In the genomic region with DNA sequence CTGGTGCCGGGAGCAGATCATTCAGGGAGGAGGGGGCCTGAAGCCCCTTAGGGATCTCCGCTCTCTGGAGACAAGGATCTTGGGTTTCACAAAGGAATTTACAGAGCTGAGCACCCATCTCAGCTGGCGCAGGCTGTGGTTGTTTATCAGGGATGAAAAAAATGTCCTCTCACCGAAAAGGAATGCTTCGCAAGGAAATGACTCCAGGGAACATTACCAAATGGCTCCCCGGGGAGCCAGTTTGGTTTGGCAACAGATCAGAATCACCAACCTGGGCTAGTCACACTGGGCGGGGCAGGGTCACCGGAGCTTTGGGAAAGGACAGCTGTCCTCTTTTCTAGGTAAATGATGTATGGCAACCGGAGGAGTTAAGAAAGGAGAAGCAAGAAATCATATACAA, we compare ENCODE assay signal across 9 mouse cellular contexts. TPM values are rescaled to one million over a fixed set of nuclear protein-coding genes. Genes with fewer than 3 reads are reported as not detected.
DNase-seq lines count a peak whose midpoint lies in the region; ATAC-seq and TF ChIP-seq lines count a peak whose summit lies in the region.
"Had no signal": no experiment of that assay in that cellular context is flagged by ENCODE, and none has a peak within 500 bp of the region (broad histone marks: within the 10 kb centered on the region; RNA-seq: fewer than 3 reads in every experiment).

No protein-coding gene starts in this region.

- intact Hi-C loops in gastrocnemius, adult 2 months (cut with DNase I), result no loop called here

- peak overlapping the region; percentile 69 for H3K27ac ChIP-seq in gastrocnemius, adult 2 months
- no peak overlapping the region for H3K27ac ChIP-seq in kidney, embryonic 15.5 days
- H3K27ac ChIP-seq in midbrain, embryonic 15.5 days, result no peak overlapping the region
- H3K27ac ChIP-seq: macrophage had no signal

- peak; percentile 52 for DNase-seq in gastrocnemius, adult 2 months
- DNase-seq in gastrocnemius, postnatal 10 days, result no peak
- peak; percentile 12 for DNase-seq in adrenal gland, postnatal 25 days
- peak; percentile 22 for DNase-seq in lung, postnatal 25 days (ENCODE audit: low spot score)
- no peak for DNase-seq in cerebellum, postnatal 36 days

- H3K4me1 ChIP-seq in kidney, embryonic 15.5 days, result peaks cover 10% of the 10 kb centered on the region
- H3K4me1 ChIP-seq in midbrain, embryonic 15.5 days, result no peaks in the 10 kb centered on the region

- H3K4me2 ChIP-seq in kidney, embryonic 15.5 days, result peak overlapping the region; percentile 49
- H3K4me2 ChIP-seq in midbrain, embryonic 15.5 days, result no peak overlapping the region

- no peaks in the 10 kb centered on the region for H3K27me3 ChIP-seq in kidney, embryonic 15.5 days
- H3K27me3 ChIP-seq in midbrain, embryonic 15.5 days (replicated peaks), result no peaks in the 10 kb centered on the region

- no peak overlapping the region for H3K9ac ChIP-seq in kidney, embryonic 15.5 days
- H3K9ac ChIP-seq in midbrain, embryonic 15.5 days, result no peak overlapping the region

- H3K36me3 ChIP-seq in kidney, embryonic 15.5 days, result no peaks in the 10 kb centered on the region
- H3K36me3 ChIP-seq in midbrain, embryonic 15.5 days (replicated peaks), result no peaks in the 10 kb centered on the region

- H3K9me3 ChIP-seq in kidney, embryonic 15.5 days (replicated peaks), result no peaks in the 10 kb centered on the region
- no peaks in the 10 kb centered on the region for H3K9me3 ChIP-seq in midbrain, embryonic 15.5 days

- ATAC-seq in kidney, embryonic 15.5 days (replicated peaks; ENCODE audit: low FRiP score), result 0 out of 2 replicates have a peak, but pooled peaks have one; percentile 18
- ATAC-seq in erythroblast, adult 5-6 weeks (replicated peaks; ENCODE audit: low FRiP score, poor library complexity, severe bottlenecking), result no peak
- no peak for ATAC-seq in midbrain, embryonic 15.5 days (replicated peaks)

- WGBS in kidney, embryonic 15.5 days, result 26% methylated on average over 9 of the region's 9 CpGs
- WGBS in midbrain, embryonic 15.5 days, result 76% methylated on average over 9 of the region's 9 CpGs

- H3K4me3 ChIP-seq in gastrocnemius, adult 2 months, result peak overlapping the region; percentile 55
- peak overlapping the region; percentile 2; the same call in 1 of the 2 replicates for H3K4me3 ChIP-seq in kidney, embryonic 15.5 days (replicated peaks)
- no peak overlapping the region for H3K4me3 ChIP-seq in midbrain, embryonic 15.5 days

- TF ChIP-seq CTCF in gastrocnemius, adult 2 months (IDR thresholded peaks at IDR 0.05), result no peak

RNA-seq across cellular contexts. Expression of gene Ankrd1, which starts 9.3 kb away (rescaled TPM):
- 10 to 100 TPM in 1 of 2 experiments, 1 to 10 TPM in 1; 4.2 to 10.1 TPM for total RNA-seq in gastrocnemius, adult 2 months (2021)
- total RNA-seq in gastrocnemius, postnatal 10 days (2021), result 1 to 10 TPM; 5.1 to 7.6 TPM
- not detected in 2 replicates for total RNA-seq in adrenal gland, postnatal 25 days (2021)
- polyA plus RNA-seq in kidney, embryonic 15.5 days (2015; fragmentation: Nextera tagmentation; extraction: Ambion mirVana), result 0.51 and 0.71 TPM in 2 replicates
- total RNA-seq in erythroblast, adult 5-6 weeks (2015; ENCODE audit: low replicate concordance), result not detected in 2 replicates
- not detected in 2 replicates for total RNA-seq in erythroblast, adult 5-6 weeks (2017; ENCODE audit: low replicate concordance)
- 0.18 TPM in 1 of 2 replicates, not detected in the other for polyA plus RNA-seq in midbrain, embryonic 15.5 days (2015; fragmentation: Nextera tagmentation; extraction: Ambion mirVana)
- polyA plus RNA-seq: macrophage had no signal

RNA-seq across cellular contexts. Expression of gene Rpp30, which starts 45.7 kb away (rescaled TPM):
- total RNA-seq in gastrocnemius, adult 2 months (2021), result 10 to 100 TPM; 17.4 to 17.8 TPM
- total RNA-seq in gastrocnemius, postnatal 10 days (2021), result 10 to 100 TPM; 13.9 to 14.1 TPM
- total RNA-seq in adrenal gland, postnatal 25 days (2021), result 16.0 and 17.6 TPM in 2 replicates
- polyA plus RNA-seq in kidney, embryonic 15.5 days (2015; fragmentation: Nextera tagmentation; extraction: Ambion mirVana), result 75.5 and 86.4 TPM in 2 replicates
- 13.6 and 31.3 TPM in 2 replicates for total RNA-seq in erythroblast, adult 5-6 weeks (2015; ENCODE audit: low replicate concordance)
- 9.8 and 15.5 TPM in 2 replicates for total RNA-seq in erythroblast, adult 5-6 weeks (2017; ENCODE audit: low replicate concordance)
- polyA plus RNA-seq in midbrain, embryonic 15.5 days (2015; fragmentation: Nextera tagmentation; extraction: Ambion mirVana), result 60.3 and 64.4 TPM in 2 replicates

Comparison
In these comparisons a context has a peak if more than half of its experiments do, and no peak if none do; other contexts are left out.
1. DNase-seq: peak in gastrocnemius, adult 2 months (single experiment), adrenal gland, postnatal 25 days (single experiment) and lung, postnatal 25 days (single experiment); none in gastrocnemius, postnatal 10 days (single experiment) and cerebellum, postnatal 36 days (0 of 2).